Mouse (Mus musculus): ENCODE data around the gene Barx2.

The Barx2 gene

DNA sequence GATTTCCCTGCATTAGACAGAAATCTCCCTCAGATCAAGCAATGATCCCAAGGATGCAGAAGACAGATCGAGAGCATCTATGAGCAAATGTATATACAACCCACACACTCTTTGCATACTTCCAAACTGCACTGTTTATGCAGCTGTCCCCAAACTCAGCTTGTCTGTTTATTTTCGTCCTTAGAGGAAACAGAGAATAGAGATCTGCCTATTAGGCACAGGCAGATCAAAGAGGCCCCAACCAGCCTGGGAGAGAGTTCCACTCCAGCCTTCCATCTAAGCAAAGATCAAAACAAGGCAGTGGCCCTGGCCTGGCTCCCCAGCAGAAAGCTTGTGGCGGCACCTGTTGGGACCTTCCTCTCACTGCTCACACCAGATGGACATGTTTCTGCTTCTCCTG lies 27.0 kb downstream of the Barx2 start:
- no peak for DNase-seq

DNA sequence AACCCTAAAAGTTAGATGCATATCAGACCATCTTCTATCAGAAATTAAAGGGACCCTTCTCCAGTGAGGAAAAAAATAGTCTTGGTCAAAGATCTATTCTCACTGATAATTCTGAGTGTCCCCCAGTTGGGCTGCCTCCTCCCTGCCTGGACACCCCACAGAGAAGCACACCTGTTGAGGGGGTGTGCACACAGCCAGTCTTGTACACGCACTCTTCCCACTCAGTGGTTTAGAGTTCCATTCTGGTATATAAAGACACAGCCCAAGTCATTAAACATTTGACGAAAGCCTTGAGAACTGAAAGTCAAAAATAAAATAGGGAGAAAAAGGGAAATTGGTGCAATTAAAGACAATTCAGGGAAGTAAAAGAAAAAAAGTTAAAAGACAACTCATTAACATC lies 30.9 kb downstream of the Barx2 start:
- no peak for DNase-seq

DNA sequence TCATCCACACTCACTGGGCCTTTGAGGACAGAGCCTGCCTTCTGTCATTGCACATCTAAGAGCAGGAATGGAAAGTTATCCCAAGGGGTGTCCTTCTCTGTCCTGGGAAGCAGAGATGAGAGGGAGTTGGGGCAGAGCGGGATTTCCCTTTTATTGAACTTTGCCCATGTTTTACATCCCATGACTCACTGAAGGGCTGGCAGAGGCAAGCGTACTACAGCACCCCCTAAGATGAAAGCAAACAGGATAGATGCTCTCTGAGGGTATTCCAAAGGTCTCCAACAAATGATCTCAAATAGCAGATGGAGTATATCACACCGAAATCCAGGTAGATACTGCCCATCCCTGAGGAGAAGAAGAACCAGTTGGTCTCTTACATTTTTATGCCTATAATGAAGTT lies 37.7 kb downstream of the Barx2 start:
- no peak for DNase-seq

GRCm38 (mm10) chr9:31874236-31874635 lies 39.0 kb downstream of the Barx2 start:
- no peak for DNase-seq

DNA sequence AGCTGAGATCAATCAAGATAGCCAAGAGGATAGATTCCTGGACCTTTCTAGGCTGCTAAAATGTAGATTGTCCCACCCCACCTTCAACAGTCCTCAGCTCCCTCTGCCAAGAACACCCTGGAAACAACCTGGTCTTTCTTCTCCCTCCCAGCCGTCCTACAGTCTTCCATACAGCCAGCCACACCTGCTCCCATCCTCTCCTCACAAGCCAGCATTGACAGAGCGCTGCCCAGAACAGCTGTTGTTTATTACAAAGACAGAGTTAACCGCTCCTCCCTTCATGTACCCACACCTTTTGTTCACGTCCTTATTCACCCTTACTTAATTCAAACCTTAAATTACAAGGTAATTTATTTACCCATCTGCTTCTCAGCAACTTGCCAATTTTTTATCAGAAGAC lies 41.9 kb downstream of the Barx2 start:
- no peak for DNase-seq

DNA sequence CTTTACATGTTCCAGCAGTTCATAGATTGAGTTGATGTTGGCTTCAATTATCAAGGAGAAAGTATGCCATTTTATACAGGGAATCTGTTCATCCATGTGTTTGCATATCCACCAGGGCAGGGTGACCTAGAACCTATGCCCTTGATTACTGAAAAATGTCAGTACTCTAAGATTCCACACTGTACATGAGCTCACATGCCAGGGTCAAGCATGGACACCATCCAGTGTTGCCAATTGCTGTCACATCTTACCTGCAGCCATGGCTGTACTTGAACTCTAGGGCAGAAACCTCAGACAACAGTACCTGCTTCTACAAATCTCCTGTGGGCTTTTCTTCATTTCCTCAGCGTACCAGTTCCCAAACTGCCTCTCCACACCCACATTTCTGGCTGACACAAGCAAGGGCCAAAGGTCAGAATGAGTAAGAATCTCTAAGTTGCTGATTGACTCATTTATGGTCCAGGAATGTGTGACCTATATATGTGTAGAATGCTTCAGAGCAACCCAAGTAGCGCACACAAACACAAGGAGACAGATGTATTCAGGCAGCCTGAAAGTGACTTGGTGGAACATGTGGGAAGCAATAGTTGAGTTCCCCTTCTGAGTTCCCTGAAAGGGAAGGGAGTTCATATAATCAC lies 44.3 kb downstream of the Barx2 start:
- no peak for DNase-seq

DNA sequence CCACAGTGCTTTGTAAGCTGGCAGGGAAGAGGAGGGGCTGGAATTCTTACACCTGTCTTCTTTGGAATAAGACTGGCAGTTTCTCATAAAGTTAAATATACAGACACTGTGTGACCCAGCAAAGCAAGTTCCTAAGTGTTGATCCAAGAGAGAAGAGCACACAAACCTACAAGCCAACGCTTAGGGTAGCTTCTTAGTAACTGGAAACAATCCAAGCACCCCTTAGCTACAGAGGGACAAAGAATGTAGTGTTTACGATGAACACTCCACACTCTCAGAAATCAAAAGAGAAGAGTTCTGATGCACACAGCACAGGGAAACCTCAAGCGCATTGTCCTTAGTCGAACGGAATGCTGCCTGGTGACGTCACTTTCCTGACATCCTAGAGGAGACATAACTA lies 49.4 kb downstream of the Barx2 start:
- DNase-seq: no peak

DNA sequence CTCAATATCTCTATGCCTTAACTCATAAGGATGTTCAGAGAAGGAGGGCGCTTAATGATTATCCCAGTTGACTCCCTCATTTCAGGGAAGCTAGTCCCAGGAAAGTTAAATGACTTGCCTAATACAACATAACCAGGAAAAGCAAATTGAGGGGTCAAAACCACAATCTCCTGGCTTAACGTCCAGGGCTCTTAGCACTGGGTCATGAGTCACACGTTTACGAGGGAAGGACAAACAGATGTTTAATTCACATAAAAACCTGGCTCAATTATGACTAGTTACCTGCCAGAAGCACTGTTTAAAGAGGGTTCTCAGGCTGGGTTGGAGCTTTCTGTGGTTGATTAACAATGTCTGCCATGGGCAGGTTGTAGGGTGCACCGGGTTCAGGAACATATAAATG lies 53.8 kb downstream of the Barx2 start:
- DNase-seq: no peak

DNA sequence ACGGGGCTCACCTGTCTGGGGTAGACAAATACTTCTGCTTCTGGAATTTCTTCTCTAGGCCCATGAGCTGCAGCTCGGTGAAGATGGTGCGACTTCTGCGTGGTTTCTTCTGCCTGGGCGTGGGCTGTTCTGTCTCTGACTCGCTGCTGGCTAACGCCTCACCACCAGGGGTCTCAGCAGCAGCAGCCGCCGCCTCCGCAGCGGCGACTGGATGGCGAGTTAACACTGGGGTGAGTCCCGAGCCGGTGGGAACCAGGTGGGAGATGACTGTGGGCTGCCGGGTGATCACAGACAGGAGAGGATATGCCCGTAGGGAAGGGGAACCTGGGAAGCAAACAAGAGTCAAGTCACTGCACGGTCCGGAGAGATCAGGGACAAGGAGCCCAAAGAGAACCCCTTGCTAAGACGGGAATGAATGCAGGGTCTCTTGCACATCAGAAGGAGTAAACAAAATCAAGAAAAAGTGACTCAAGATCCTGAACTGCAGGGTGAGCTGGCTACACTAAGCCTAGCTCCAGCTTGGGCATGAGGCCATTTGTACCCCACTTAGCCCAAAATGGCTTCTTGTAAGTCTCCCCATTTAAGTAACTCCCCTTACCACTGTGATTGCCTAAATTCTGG lies 54.4 kb downstream of the Barx2 start:
- peak; percentile 53 for DNase-seq

- DNase-seq: no peak
Observed at GRCm38 (mm10) chr9:31857512-31857911, 55.8 kb downstream of the Barx2 start.

DNA sequence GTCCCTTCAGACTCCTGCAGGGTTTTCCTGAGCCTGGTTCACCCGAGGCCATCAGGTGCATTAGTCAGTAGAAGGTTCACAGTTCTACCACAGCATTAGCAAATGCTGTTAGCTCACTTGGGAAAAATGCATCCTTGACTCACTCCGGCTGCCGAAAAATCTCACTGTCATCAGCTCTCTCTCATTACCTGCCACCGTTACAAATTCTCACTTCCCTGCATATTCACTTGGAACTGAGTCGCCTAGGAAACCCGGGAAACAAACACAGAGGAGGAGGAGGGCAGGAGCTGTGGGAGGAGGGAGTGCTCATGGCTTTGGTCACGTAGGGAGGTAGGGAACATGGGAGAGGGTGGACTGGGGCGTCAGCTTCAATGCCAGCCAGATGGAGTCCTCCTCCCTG lies 56.8 kb downstream of the Barx2 start:
- no peak for DNase-seq

GRCm38 (mm10) chr9:31855668-31856067 lies 57.6 kb downstream of the Barx2 start:
- DNase-seq: no peak

GRCm38 (mm10) chr9:31851710-31852109 lies 61.6 kb downstream of the Barx2 start:
- DNase-seq: no peak

DNA sequence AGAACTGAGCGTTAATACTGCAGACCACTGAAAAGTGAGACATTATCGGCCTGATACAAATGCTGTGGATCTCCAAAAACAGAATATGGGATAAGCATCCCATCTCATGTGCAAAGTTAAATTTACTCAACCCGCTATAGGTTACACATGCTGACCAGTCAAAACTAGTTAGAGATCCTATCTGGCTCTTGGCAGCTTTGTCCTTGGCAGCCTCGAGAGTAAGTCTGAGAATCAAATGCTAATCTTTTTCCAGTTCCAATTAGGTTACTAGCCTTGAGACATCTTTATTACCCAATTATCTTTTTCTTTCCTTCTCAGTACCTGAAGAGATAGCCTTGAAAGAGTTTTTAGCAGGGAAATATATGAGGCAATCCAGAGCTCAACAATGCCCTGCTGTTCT lies 62.6 kb downstream of the Barx2 start:
- no peak for DNase-seq

GRCm38 (mm10) chr9:31849387-31849786 lies 63.9 kb downstream of the Barx2 start:
- no peak for DNase-seq

DNA sequence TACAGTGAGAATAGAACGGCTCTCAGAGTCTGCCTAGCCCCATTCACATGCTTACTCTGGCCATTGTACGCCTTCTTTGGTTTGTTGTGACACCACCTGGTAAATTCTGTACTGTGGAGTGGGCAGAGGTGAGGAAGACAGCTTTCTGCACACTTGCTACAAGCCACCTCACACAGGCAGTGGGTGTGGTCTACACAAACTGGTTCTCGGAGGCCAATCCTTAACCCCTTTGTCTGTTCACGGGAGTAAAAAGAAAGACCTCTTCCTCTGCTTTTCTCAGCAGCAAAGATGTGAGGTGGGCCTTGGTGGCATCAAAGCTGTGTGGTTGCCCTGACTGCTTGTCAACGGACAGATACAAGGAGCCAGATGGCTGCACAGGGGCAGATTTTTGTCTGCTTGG lies 68.6 kb downstream of the Barx2 start:
- no peak for DNase-seq

GRCm38 (mm10) chr9:31841108-31841815 lies 72.0 kb downstream of the Barx2 start:
- no peak for DNase-seq

DNA sequence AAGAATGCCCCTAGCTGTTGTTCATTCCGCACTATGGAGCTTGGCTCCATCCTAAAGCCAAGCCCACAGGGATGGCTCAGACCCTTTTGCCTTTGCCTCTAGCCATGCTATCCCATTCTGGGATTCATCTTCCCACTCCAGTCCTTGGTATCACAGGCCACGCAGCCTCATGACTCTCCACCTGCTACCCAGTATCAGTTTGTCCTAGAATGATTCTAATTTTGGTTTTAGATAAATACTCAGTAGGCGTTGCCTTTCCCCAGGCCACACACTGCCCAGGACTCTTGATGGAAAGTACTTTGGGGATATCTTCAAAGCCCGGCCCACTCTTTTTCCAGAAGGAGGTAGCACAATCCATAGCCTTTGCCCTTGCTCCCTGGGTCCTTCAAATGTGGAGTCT lies 72.7 kb downstream of the Barx2 start:
- no peak for DNase-seq

GRCm38 (mm10) chr9:31840037-31840436 lies 73.2 kb downstream of the Barx2 start:
- no peak for DNase-seq

GRCm38 (mm10) chr9:31839106-31840027 lies 73.9 kb downstream of the Barx2 start:
- DNase-seq: no peak

DNA sequence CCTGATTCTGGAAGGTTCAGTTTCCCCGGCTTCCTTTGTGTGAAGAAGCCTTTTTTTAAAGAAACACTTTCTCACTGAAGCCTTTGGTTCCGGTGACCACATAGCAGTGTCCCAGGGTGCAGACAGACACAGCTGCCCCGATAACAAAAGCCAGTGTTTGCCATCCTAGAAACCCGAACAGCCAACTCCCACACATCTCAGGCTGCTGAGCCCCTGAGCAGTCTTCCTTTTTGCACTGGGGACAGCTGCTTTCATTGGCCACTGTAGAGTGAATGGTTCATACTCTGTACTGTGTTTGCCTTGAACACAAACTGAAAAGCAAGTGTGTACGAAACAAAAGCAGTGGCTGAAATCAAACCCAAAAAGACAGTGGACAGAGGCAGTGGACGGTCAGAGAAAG lies 75.2 kb downstream of the Barx2 start:
- DNase-seq: no peak

- no peak for DNase-seq
Observed at GRCm38 (mm10) chr9:31808753-31809152, 104.5 kb downstream of the Barx2 start.

DNA sequence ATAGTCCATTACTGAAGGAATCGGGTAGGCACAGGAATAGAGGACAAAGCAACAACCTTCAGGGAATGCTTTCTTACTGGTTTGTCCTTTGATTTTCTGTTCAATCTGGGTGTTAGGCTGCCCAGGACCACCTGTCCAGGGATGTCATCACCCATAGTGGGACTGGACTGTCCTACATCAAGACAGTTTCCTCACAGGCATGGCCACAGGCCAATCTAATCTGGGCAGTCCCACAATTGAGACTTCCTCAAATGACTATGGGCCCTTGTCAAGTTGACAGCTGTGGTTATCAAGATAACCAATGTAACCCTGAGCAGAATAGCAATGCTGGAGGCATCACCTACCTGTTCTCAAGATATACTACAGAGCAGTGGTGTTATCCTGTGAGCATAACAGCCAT lies 110.6 kb downstream of the Barx2 start:
- no peak for DNase-seq

All from right cerebral cortex, postnatal 4 days (tissue).